Mouse (Mus musculus) heart, embryonic 14.5 days (tissue): ENCODE measurements around the gene Stoml1. TPM values are rescaled to one million over a fixed set of nuclear protein-coding genes. Genes with fewer than 3 reads are reported as not detected.

ENCODE experiments used
- ATAC-seq: fragments of 200-750 bp; cut with Nextera tagmentation; 2 replicates; pipeline ENCODE4 v1.8.0; 2017; ENCODE audit warnings: low read depth, moderate TSS enrichment; ENCODE audit not compliant: insufficient number of reproducible peaks, insufficient read depth, low FRiP score
- H3K27ac ChIP-seq, 2 experiments: fragments of 200-500 bp in 1 of 2; fragments of 300-500 bp in 1 of 2; sonication (generic) in 1 of 2; replicated peaks in 1 of 2; 2 replicates each; pipeline ENCODE4 v1.5.1; 2012 to 2014; ENCODE audit warnings: low read depth in 2 of 2, low read length in 2 of 2, control low read depth in 1 of 2, mild to moderate bottlenecking in 1 of 2, mixed read lengths in 1 of 2; ENCODE audit not compliant: control insufficient read depth in 1 of 2, insufficient read depth in 1 of 2
- H3K27me3 ChIP-seq: fragments of 300-500 bp; sonication (generic); 2 replicates; pipeline ENCODE4 v1.6.1; 2014; ENCODE audit warnings: mild to moderate bottlenecking, low read length, control low read depth; ENCODE audit not compliant: control insufficient read depth, insufficient read depth
- H3K36me3 ChIP-seq: fragments of 300-500 bp; sonication (generic); 2 replicates; pipeline ENCODE4 v1.6.1; 2014; ENCODE audit warnings: mild to moderate bottlenecking, control low read depth, low read length, mixed read lengths; ENCODE audit not compliant: control insufficient read depth, insufficient read depth
- H3K4me1 ChIP-seq, 2 experiments: fragments of 200-500 bp in 1 of 2; fragments of 300-500 bp in 1 of 2; sonication (generic) in 1 of 2; 2 replicates each; pipeline ENCODE4 v1.6.1; 2012 to 2014; ENCODE audit warnings: low read length in 2 of 2, control low read depth in 1 of 2, mixed read lengths in 1 of 2; ENCODE audit not compliant: control insufficient read depth in 2 of 2, insufficient read depth in 2 of 2
- H3K4me2 ChIP-seq: fragments of 300-500 bp; sonication (generic); 2 replicates; pipeline ENCODE4 v1.6.1; 2014; ENCODE audit warnings: mild to moderate bottlenecking, low read length
- H3K4me3 ChIP-seq, 2 experiments: fragments of 200-500 bp in 1 of 2; fragments of 300-500 bp in 1 of 2; sonication (generic) in 1 of 2; 2 replicates each; pipeline ENCODE4 v1.5.1; 2012 to 2014; ENCODE audit warnings: low read length in 2 of 2, mild to moderate bottlenecking in 2 of 2, control low read depth in 1 of 2, low read depth in 1 of 2, moderate library complexity in 1 of 2; ENCODE audit not compliant: control insufficient read depth in 1 of 2, insufficient read depth in 1 of 2
- H3K9ac ChIP-seq: fragments of 300-500 bp; sonication (generic); 2 replicates; pipeline ENCODE4 v1.6.1; 2014; ENCODE audit warnings: mild to moderate bottlenecking, low read length
- H3K9me3 ChIP-seq: fragments of 300-500 bp; sonication (generic); 2 replicates; pipeline ENCODE4 v1.6.1; 2016; ENCODE audit warnings: low read length, control low read depth; ENCODE audit not compliant: control insufficient read depth
- WGBS: fragments of 180-500 bp; shearing (Covaris S2); extraction: QIAGEN DNeasy Blood & Tissue Kit; methylation state at CpG from one replicate; pipeline ENCODE4 v1.1.7; 2014; 5-methylcytosine and 5-hydroxymethylcytosine counted together
- polyA plus RNA-seq: library from polyadenylated mRNA; unstranded; fragments of >200 nt; fragmentation: Nextera tagmentation; extraction: Ambion mirVana; gene quantifications from 2 replicates; pipeline ENCODE4 v1.2.1, GENCODE M21; 2014

Gene Stoml1
- polyA plus RNA-seq, 1 experiment from 2014 or later, result 25.6 TPM

DNA sequence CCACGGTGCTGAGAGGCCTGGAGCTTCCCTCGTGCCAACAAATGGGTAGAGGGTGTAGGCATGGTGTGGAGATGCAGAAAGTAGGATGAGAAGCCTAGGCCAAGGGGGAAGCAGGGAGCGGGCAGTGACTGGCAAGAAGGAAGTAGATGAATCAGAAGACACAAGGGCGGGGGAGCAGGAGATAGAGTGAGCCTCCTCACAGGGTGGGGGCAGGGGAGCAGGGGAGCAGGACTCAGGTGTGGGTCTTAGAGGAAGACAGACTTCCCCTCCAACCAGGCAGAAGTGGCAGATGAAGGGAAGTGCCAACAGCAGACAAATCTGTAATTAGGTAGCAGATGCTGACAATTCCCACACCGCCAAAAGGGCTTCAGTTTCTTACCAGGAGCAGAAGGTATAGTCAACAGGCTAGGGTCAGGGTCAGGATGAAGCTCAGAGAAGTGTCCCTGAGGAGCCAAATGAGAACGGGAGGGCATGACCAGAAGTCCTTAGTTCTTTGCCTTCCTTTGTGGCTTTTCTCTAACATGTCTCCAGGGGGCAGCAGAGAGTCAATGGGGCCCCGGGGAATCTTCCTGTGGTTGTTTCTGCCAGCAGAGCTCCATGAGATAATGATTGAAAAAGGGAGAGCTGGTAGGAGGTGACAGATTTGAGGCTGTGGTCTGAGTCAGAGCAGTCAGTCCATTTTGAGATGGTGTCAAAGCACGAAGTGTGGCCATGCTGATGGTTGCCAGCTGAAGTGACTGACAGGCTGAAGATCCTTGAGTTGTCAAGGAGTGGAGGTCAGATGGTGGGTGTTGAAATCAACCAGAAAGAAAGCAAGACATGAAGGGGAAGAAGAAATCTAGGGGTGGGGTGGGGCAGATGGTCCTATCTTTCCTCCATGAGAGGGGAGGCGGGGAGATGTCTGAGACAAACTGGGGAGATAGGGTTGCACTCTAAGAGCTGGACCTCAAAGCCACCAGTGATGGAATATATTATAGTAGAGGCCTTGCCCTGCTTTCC, 26.8 kb upstream of the Stoml1 start:
- Histone ChIP-seq H3K9me3 (no peaks in the 10 kb centered on the region), H3K27ac (no peak overlapping the region), H3K4me2 (no peak overlapping the region), H3K4me3 (no peak overlapping the region), H3K4me1 (peaks cover 0 to 6% of the 10 kb centered on the region in 2 experiments; a peak in 1 of 4 replicates), H3K27me3 (no peaks in the 10 kb centered on the region), H3K9ac (no peak overlapping the region), H3K36me3 (peaks cover 85% of the 10 kb centered on the region)
- no peak for ATAC-seq
- 62% methylated on average over 9 of the region's 9 CpGs for WGBS

DNA sequence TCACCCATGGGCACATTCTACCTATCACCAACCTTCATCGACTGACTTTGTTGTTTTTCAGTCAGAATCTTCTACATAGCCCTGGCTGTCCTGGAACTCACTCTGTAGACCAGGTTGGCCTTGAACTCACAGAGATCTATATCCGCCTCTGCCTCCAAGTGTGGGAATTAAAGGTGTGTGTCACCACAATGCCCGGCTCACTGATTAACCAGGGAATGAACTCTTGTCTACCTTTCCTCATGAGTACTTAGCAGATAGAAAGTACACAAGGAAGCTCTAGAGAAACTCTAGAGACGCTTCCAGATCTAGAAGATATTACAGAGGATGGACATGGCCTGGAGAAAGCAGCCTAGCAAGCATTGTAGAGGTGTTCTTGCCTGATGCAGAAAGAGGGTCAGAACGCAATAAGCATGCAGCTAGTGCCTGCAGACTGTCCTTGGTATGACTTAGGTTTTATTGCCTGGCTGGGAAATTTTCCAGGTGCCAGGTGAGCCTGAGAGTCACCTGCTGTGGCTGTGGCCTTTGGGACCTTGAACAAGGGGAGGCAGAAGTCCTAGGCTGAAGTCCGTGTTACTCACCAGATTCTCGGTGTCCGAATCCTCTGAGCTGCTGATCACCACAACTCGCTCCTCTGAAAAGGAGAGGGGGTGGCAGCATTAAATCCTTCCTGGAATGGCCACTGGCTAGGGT, 24.0 kb upstream of the Stoml1 start:
- Histone ChIP-seq H3K9ac (no peak overlapping the region), H3K36me3 (peaks cover 77% of the 10 kb centered on the region), H3K4me3 (no peak overlapping the region), H3K9me3 (no peaks in the 10 kb centered on the region), H3K4me2 (no peak overlapping the region), H3K27me3 (no peaks in the 10 kb centered on the region), H3K27ac (no peak overlapping the region), H3K4me1 (peaks cover 0 to 12% of the 10 kb centered on the region in 2 experiments; a peak in 1 of 4 replicates)
- ATAC-seq, result no peak
- WGBS, result 95% methylated on average over 9 of the region's 9 CpGs

DNA sequence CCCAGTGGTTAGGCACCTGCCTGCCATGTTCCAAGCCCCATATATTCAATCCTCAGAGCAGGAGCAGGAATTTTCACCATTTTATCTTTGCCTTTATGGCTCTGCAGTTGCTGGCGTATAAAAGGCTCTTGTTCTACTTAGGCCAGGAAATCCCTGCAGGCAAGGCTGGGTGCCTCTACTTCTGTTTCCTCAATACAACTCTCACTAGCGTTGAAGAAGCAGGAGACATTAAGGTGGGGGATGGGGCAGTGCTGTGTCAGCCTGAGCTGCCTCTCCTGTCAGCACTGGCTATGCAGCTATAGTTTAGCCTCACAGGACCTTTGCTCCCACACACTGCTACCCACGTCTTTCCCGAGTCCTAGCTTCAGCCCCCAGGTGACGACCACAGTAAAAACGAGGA, 21.2 kb upstream of the Stoml1 start:
- Histone ChIP-seq H3K36me3 (peaks cover 72% of the 10 kb centered on the region), H3K4me1 (peaks cover 0 to 6% of the 10 kb centered on the region in 2 experiments; a peak in 1 of 4 replicates), H3K4me3 (no peak overlapping the region), H3K9me3 (no peaks in the 10 kb centered on the region), H3K4me2 (no peak overlapping the region), H3K9ac (no peak overlapping the region), H3K27ac (peak overlapping the region; percentile 24 to 72; a peak in 3 of 4 replicates), H3K27me3 (no peaks in the 10 kb centered on the region)
- no peak for ATAC-seq
- 64% methylated on average over 6 of the region's 6 CpGs for WGBS

DNA sequence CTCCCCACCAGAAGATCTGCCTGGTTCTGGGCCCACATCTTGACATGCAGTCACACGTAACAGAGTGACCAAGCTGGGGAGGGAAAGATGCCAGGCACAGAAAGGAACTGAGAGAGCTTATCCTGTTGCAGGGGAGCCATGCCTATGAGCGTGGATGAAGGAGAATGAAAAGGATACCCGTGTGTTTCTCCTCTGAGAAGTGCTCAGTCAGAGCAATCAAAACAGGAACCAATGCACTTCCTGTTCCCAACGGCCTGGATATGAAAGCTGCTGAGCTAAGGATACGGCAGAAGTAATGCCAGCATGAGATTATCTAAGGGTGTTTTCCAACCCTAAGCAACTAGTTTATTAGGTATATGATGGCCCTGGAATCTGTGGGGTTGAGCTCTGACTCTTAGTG, 20.6 kb upstream of the Stoml1 start:
- 52% methylated on average over 5 of the region's 5 CpGs for WGBS
- no peaks in the 10 kb centered on the region for H3K9me3 ChIP-seq
- H3K4me1 ChIP-seq, result peaks cover 0 to 6% of the 10 kb centered on the region in 2 experiments; a peak in 1 of 4 replicates
- no peaks in the 10 kb centered on the region for H3K27me3 ChIP-seq
- H3K4me3 ChIP-seq, result no peak overlapping the region
- no peak overlapping the region for H3K9ac ChIP-seq
- no peak overlapping the region for H3K4me2 ChIP-seq
- peaks cover 68% of the 10 kb centered on the region for H3K36me3 ChIP-seq
- ATAC-seq, result 0 out of 2 replicates have a peak, but pooled peaks have one; percentile 11
- peak overlapping the region; percentile 24 to 72 for H3K27ac ChIP-seq

DNA sequence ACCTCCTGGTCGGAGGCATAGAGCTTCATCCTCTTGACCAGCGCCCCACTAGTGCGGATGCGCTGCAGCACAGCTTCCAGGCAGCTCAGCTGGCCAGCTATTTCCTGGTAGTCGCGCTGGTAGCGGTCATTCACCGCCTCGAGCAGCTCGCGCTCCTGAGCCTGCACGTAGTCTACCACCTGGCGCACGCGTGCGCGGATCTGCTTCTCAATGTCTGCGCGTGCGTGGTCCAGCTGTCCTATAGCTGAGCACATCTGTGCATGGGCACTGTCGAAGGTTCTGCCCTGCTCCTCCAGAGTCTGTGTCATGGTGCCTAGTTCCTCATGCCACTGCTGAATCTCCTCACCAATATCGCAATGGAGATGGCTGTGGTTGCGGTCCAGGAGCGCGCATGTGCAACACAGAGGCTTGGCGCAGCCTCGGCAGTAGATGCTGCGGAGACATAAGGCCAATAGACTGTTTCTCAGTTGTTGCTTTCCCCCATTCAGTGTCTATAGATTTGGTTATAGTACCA, 18.4 kb upstream of the Stoml1 start:
- no peaks in the 10 kb centered on the region for H3K9me3 ChIP-seq
- H3K27ac ChIP-seq, result no peak overlapping the region
- H3K4me2 ChIP-seq, result no peak overlapping the region
- H3K9ac ChIP-seq, result no peak overlapping the region
- no peak overlapping the region for H3K4me3 ChIP-seq
- WGBS, result 95% methylated on average over 28 of the region's 28 CpGs
- H3K36me3 ChIP-seq, result peaks cover 46% of the 10 kb centered on the region
- H3K4me1 ChIP-seq, result peaks cover 0 to 6% of the 10 kb centered on the region in 2 experiments; a peak in 1 of 4 replicates
- no peak for ATAC-seq
- no peaks in the 10 kb centered on the region for H3K27me3 ChIP-seq

DNA sequence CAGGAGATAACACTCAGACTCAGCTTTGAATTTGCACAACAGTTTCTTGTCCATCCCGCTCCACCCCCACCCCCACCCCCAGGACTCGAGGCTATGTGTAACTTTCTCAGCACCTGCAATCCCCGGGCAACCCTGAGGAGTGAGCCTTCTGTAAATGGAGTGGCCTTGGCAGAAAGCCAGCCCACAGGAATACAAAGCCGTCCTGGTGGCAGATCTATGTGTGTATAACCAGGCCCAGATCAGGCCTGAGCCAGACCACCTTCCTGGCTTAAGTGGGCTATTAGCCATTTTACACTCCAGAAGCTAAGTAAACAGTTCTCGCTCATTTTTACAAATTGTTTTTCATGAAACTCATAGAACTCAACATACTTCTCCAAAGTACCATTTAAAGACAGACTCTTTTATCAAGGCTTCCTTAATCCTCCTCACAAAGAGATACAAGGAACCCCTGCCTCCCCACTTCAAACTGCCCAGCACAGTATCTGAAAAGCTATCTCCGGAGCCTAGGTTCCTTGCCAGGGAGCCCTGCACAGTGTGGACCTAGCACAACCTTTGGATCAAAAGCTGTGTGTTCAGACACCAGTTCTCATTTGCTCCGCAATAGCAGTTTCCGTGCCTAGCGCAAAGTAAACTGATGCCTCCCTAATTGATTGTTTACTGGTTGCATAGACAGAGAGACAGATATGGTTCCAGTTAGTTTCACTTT, 11.0 kb upstream of the Stoml1 start:
- H3K36me3 ChIP-seq, result peaks cover 23% of the 10 kb centered on the region
- peaks cover 19 to 32% of the 10 kb centered on the region in 2 experiments for H3K4me1 ChIP-seq
- peak overlapping the region; percentile 28; the same call in 1 of the 2 replicates for H3K9ac ChIP-seq
- ATAC-seq, result 0 out of 2 replicates have a peak, but pooled peaks have one; percentile 59
- 41% methylated on average over 9 of the region's 9 CpGs for WGBS
- peak overlapping the region; percentile 23 for H3K4me2 ChIP-seq
- H3K4me3 ChIP-seq, result no peak overlapping the region
- no peaks in the 10 kb centered on the region for H3K9me3 ChIP-seq
- no peaks in the 10 kb centered on the region for H3K27me3 ChIP-seq
- H3K27ac ChIP-seq, result peak overlapping the region; percentile 64 to 67

DNA sequence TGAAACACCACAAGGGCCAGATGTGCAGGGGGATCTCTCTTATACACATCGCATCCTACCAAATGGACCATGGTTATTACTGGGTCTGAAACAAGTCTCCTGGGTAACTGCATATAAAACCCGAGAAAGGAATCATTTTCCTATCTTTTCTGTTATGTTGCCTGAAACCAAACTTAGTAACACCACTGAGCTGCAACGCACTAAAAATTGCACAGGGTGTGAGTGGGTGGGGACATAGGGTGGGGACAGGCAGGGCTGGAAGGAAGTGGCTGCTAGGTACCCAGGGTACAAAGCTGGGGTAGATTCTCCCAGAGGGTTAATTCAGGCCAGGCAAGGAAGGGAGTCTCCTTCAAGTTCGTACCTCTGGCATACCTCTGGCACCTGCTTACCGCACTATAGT, 10.3 kb upstream of the Stoml1 start:
- H3K27ac ChIP-seq, result peak overlapping the region in 1 of 2 experiments; percentile 64; a peak in 1 of 4 replicates
- peaks cover 23% of the 10 kb centered on the region for H3K36me3 ChIP-seq
- H3K27me3 ChIP-seq, result no peaks in the 10 kb centered on the region
- no peak overlapping the region for H3K4me3 ChIP-seq
- no peak overlapping the region for H3K4me2 ChIP-seq
- WGBS, result 62% methylated on average over 5 of the region's 5 CpGs
- no peak overlapping the region for H3K9ac ChIP-seq
- H3K9me3 ChIP-seq, result no peaks in the 10 kb centered on the region
- H3K4me1 ChIP-seq, result peaks cover 24 to 40% of the 10 kb centered on the region in 2 experiments
- no peak for ATAC-seq
